Mouse (Mus musculus) ovary, postnatal 36 days (tissue): ENCODE measurements at regions not wholly inside any gene's neighbourhood (a gene's known extent, or its start where the extent isn't known, plus 50 kb on each side); places are given as distances from the start of the nearest gene placed in this dataset.

Experiments
- DNase-seq: peaks from one replicate; pipeline ENCODE4 v3.0.0; 2022; ENCODE audit warnings: low spot score, mixed read lengths

DNA sequence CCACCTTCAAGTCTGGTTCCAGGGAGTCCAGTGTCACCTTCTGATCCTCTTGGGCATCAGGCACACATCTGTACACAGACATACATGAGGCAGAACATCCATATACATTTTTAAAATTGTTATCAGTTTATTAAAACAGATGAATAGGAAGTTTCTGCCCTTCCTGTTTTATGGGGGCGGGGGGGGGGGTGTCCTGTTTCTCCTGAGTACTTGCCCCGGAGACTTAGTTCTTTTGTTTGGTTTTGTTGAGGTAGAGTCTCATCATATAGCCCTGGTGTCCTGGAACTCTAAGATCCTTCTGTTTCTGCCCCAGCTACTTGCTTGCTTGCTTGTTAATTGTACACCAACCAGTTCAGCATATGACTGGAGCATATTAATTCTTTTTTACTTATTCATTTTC is 85.0 kb upstream of the Xpo1 start:
- no peak for DNase-seq

DNA sequence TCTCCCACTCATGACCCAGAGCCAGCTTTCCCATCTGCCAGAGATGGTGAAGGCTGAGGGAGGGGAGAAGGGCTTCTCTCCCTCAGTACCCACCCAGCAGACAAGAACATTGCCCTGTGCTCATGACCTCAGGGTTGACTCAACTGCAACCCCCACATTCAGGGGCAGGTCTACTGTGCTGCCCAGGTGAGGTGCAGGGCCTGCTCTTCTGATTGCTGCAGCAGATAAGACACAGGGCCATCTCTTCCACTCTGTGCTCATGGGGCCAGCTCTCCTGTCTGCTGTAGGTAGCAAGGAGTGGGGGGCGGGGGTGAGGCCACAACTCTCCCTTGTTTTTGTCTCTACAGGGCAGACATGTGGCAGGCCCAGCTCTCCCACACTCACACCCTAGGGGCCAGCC is 84.1 kb upstream of the Xpo1 start:
- DNase-seq, result no peak

DNA sequence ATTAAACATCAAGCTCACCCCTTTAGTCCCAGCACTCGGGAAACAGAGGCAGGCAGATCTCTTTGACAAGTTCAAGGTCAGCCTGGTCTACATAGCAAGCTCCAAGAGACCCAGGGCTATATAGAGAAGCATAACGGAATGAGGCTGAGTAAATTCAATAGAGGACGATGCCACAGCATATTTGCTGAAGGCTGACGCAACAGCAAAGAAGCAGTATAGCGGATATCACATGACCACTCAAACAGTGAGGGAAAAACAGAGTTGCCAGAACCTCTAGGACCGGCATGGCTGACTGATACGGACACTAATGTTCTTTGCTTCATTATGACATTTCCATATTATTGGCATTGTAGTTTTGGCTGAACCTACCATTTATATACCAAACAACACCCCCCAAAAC is 74.2 kb upstream of the Xpo1 start:
- no peak for DNase-seq

DNA sequence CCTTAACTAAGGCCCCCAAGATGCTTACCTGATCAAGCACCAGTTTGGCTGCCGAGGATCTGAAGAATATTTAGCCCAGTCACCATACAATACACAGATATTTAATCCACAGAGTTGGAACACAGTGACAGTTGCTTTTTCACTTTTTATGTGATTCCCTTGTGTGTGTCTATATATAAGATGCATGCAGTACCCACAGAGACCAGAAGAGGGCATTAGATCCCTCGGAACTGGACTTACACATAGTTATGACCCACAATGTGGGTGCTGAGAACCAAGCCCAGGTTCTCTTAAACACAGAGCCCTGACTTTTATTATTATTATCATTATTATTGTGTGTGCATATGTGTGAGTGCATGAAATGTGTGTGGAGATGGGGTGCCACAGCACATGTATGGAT is 70.6 kb upstream of the Xpo1 start:
- DNase-seq, result no peak

DNA sequence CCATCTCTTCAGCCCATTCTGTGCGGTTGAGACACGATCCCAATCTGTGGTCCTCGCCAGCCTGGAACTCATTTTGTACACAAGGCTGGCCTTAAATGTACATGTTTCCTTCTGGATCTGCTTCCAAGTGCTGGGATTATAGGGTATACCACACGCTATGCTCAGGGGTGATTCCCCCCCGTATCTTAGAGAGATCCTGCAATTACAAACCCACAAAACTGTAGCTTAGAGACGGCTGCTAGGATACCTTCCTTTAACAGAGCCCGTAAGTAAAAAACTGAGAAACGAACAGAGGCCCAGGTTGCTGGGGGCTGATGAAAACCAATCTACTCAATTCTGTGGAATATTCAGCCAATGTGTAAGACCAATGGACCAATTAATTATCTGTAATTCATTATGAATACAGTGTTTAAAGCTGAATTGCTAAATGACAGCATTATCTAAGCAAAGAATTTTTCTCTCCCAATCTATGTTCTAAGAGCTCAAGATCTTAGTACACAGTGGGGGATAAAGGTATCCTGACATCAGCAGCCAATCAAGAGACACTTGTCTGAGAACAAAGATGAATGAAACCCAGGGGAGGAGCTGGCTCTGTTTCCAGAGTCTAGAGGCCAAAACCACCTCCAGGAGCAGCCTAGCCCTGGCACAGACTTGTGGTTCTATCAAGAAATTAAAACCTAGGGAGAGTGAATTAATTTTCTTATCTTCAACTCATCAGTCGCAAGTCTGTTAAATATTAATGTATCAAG is 54.0 kb upstream of the Xpo1 start:
- DNase-seq, result no peak

DNA sequence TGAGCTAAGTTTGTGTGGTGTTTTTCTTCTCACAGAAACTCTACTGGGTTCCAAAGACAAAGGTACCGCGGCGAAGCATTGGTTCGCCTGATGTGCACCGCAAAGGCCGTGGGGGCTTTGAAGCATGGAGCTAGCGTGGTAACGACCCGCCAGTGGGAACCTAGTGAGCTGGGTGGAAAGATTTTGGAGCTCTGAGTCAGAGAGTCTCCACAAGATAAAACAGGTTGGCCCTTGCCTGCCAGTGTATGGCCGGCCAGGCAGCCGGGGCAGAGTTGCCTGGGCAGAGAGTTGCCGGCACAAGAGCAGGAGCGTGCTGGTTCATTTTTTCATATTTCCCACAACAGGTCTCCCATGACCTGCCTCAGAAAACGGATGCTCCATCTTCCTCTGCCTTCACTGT is 52.3 kb upstream of the Xpo1 start:
- no peak for DNase-seq

DNA sequence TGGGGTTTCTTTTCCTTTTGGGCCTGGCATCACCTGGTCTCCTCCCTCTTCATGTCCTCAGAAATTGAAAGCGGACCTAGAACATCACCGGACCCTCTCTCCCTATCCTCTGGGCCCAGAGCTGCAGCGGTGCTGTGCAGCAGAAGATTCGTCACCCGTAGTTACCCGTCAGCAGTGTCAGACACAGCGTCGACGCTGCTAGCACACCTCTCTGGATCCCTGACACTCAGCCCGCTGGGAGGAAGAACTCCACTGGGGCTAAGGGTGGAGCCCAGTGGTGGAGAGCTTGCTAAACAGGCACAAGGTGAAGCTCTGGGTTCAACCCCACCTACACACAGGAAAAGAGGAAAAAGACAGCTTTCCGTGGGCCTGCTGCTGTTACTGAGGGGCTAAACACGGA is 51.8 kb upstream of the Xpo1 start:
- no peak for DNase-seq
